Mouse (Mus musculus) hindbrain, embryonic 15.5 days (tissue): ENCODE measurements around the gene Basp1. TPM values are rescaled to one million over a fixed set of nuclear protein-coding genes. Genes with fewer than 3 reads are reported as not detected.

Experiments used
- ATAC-seq: fragments of 200-750 bp; cut with Nextera tagmentation; 2 replicates; pipeline ENCODE4 v1.8.0; 2017; ENCODE audit warnings: low read depth, moderate number of reproducible peaks, moderate TSS enrichment; ENCODE audit not compliant: low FRiP score
- H3K27ac ChIP-seq: fragments of 300-500 bp; sonication (generic); replicated peaks from 2 replicates; pipeline ENCODE4 v1.5.1; 2015; ENCODE audit warnings: mild to moderate bottlenecking, inconsistent platforms
- H3K27me3 ChIP-seq: fragments of 300-500 bp; sonication (generic); 2 replicates; pipeline ENCODE4 v1.6.1; 2015; ENCODE audit warnings: control low read depth, inconsistent platforms
- H3K36me3 ChIP-seq: fragments of 300-500 bp; sonication (generic); 2 replicates; pipeline ENCODE4 v1.6.1; 2015; ENCODE audit warnings: control low read depth, inconsistent platforms
- H3K4me1 ChIP-seq: fragments of 300-500 bp; sonication (generic); replicated peaks from 2 replicates; pipeline ENCODE4 v1.6.1; 2015; ENCODE audit warnings: control low read depth, inconsistent platforms
- H3K4me2 ChIP-seq: fragments of 300-500 bp; sonication (generic); 2 replicates; pipeline ENCODE4 v1.6.1; 2015; ENCODE audit warnings: moderate library complexity, mild to moderate bottlenecking, inconsistent platforms
- H3K4me3 ChIP-seq: fragments of 300-500 bp; sonication (generic); 2 replicates; pipeline ENCODE4 v1.5.1; 2015; ENCODE audit warnings: mild to moderate bottlenecking, inconsistent platforms
- H3K9ac ChIP-seq: fragments of 300-500 bp; sonication (generic); 2 replicates; pipeline ENCODE4 v1.6.1; 2015; ENCODE audit warnings: inconsistent platforms
- H3K9me3 ChIP-seq: fragments of 300-500 bp; sonication (generic); 2 replicates; pipeline ENCODE4 v1.6.1; 2016; ENCODE audit warnings: control low read depth, inconsistent platforms
- WGBS: fragments of 180-500 bp; shearing (Covaris S2); methylation state at CpG from one replicate; pipeline ENCODE4 v1.1.7; 2015; 5-methylcytosine and 5-hydroxymethylcytosine counted together
- polyA plus RNA-seq: library from polyadenylated mRNA; unstranded; fragments of >200 nt; fragmentation: Nextera tagmentation; extraction: Ambion mirVana; gene quantifications from 2 replicates; pipeline ENCODE4 v1.2.1, GENCODE M21; 2015

Gene Basp1
- polyA plus RNA-seq, 1 experiment from 2014 or later: 413 TPM

GRCm38 (mm10) chr15:25355339-25355738, 58.2 kb downstream of the Basp1 start:
- no peak overlapping the region for H3K9ac ChIP-seq
- H3K27ac ChIP-seq: no peak overlapping the region
- H3K4me1 ChIP-seq: peaks cover 14% of the 10 kb centered on the region
- no peaks in the 10 kb centered on the region for H3K27me3 ChIP-seq
- no peak overlapping the region for H3K4me2 ChIP-seq
- no peaks in the 10 kb centered on the region for H3K9me3 ChIP-seq
- no peaks in the 10 kb centered on the region for H3K36me3 ChIP-seq
- 70% methylated on average over 5 of the region's 5 CpGs for WGBS
- H3K4me3 ChIP-seq: no peak overlapping the region
- no peak for ATAC-seq

DNA sequence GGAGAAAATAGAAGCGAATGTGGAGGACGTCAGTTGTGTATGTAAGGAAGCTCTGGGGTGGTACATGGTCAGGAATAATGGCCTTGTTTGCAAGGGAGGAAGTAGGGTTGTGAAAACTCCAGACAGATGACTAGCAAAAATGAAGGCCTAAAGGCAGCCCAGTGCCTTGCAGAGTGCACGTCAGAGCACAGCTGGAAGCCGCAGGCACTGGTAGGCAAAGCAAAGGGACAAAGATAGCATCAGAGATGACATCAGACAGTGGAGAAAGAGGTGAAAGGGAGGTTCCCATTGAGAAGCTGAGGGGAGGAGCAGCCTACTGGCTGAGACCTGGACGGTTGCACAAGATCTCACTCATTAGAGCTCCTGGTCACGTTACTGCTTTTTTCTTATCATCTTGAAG, 58.8 kb downstream of the Basp1 start:
- Histone ChIP-seq H3K4me1 (peaks cover 8% of the 10 kb centered on the region), H3K27ac (no peak overlapping the region), H3K36me3 (no peaks in the 10 kb centered on the region), H3K4me3 (no peak overlapping the region), H3K9me3 (no peaks in the 10 kb centered on the region), H3K9ac (no peak overlapping the region), H3K4me2 (no peak overlapping the region), H3K27me3 (no peaks in the 10 kb centered on the region)
- ATAC-seq: no peak
- WGBS: 76% methylated on average over 6 of the region's 6 CpGs

GRCm38 (mm10) chr15:25353498-25353897, 60.1 kb downstream of the Basp1 start:
- Histone ChIP-seq H3K4me1 (peaks cover 2% of the 10 kb centered on the region; the same call in 1 of the 2 replicates), H3K27ac (no peak overlapping the region), H3K36me3 (no peaks in the 10 kb centered on the region), H3K9ac (no peak overlapping the region), H3K27me3 (no peaks in the 10 kb centered on the region), H3K9me3 (no peaks in the 10 kb centered on the region), H3K4me2 (no peak overlapping the region), H3K4me3 (no peak overlapping the region)
- no peak for ATAC-seq
- 84% methylated on average over 6 of the region's 6 CpGs for WGBS

GRCm38 (mm10) chr15:25343263-25343662, 70.3 kb downstream of the Basp1 start:
- ATAC-seq: no peak
- Histone ChIP-seq H3K9me3 (no peaks in the 10 kb centered on the region), H3K27me3 (no peaks in the 10 kb centered on the region), H3K36me3 (no peaks in the 10 kb centered on the region), H3K4me3 (no peak overlapping the region), H3K4me2 (no peak overlapping the region), H3K4me1 (no peaks in the 10 kb centered on the region), H3K27ac (no peak overlapping the region), H3K9ac (no peak overlapping the region)
- WGBS: 61% methylated on average over 6 of the region's 6 CpGs

- H3K4me1 ChIP-seq: 0 out of 2 replicates have a peak, but pooled peaks cover 7% of the 10 kb centered on the region
- no peak for ATAC-seq
- H3K4me3 ChIP-seq: no peak overlapping the region
- no peaks in the 10 kb centered on the region for H3K36me3 ChIP-seq
- H3K4me2 ChIP-seq: no peak overlapping the region
- no peaks in the 10 kb centered on the region for H3K27me3 ChIP-seq
- no peak overlapping the region for H3K9ac ChIP-seq
- H3K9me3 ChIP-seq: no peaks in the 10 kb centered on the region
- H3K27ac ChIP-seq: no peak overlapping the region
- 90% methylated on average over 11 of the region's 11 CpGs for WGBS
Measured at GRCm38 (mm10) chr15:25335277-25335676, 78.3 kb downstream of the Basp1 start.

- H3K36me3 ChIP-seq: no peaks in the 10 kb centered on the region
Measured at GRCm38 (mm10) chr15:25331877-25332445, 81.6 kb downstream of the Basp1 start.

GRCm38 (mm10) chr15:25330946-25331345, 82.6 kb downstream of the Basp1 start:
- no peak overlapping the region for H3K4me2 ChIP-seq
- WGBS: 57% methylated on average over 4 of the region's 4 CpGs
- H3K36me3 ChIP-seq: no peaks in the 10 kb centered on the region
- H3K9me3 ChIP-seq: no peaks in the 10 kb centered on the region
- no peak for ATAC-seq
- H3K27ac ChIP-seq: no peak overlapping the region
- 0 out of 2 replicates have a peak, but pooled peaks cover 7% of the 10 kb centered on the region for H3K4me1 ChIP-seq
- no peak overlapping the region for H3K4me3 ChIP-seq
- H3K27me3 ChIP-seq: no peaks in the 10 kb centered on the region
- H3K9ac ChIP-seq: no peak overlapping the region

More at GRCm38 (mm10) chr15:25331877-25332445, 81.6 kb downstream of the Basp1 start:
- H3K9ac ChIP-seq: no peak overlapping the region
- WGBS: 37% methylated on average over 16 of the region's 16 CpGs
- no peak for ATAC-seq
- H3K4me2 ChIP-seq: no peak overlapping the region
- H3K27me3 ChIP-seq: no peaks in the 10 kb centered on the region
- H3K4me1 ChIP-seq: 0 out of 2 replicates have a peak, but pooled peaks cover 7% of the 10 kb centered on the region
- no peaks in the 10 kb centered on the region for H3K9me3 ChIP-seq
- H3K4me3 ChIP-seq: no peak overlapping the region
- H3K27ac ChIP-seq: no peak overlapping the region

DNA sequence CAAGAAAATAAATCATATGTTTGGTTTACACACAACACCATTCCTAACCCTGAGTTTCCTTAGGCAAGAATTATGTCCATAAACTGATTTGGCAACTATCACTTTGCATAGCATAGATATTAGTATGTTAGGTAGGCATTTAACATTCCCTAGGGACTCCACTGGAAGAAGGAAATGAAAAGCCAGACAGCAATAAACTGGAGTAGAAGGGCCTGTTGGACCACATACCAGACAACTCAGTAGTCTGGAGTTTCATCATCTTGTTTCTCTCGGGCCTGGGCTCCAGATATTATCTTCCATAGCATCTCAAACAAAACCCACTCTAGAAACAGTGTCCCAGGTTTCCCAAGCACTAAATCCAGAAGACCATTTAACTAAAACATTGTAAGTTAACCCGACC, 91.0 kb downstream of the Basp1 start:
- Histone ChIP-seq H3K4me2 (no peak overlapping the region), H3K36me3 (no peaks in the 10 kb centered on the region), H3K4me1 (no peaks in the 10 kb centered on the region), H3K4me3 (no peak overlapping the region), H3K9me3 (no peaks in the 10 kb centered on the region), H3K9ac (no peak overlapping the region), H3K27me3 (no peaks in the 10 kb centered on the region), H3K27ac (no peak overlapping the region)
- no peak for ATAC-seq
- 85% methylated on average over 2 of the region's 2 CpGs for WGBS

DNA sequence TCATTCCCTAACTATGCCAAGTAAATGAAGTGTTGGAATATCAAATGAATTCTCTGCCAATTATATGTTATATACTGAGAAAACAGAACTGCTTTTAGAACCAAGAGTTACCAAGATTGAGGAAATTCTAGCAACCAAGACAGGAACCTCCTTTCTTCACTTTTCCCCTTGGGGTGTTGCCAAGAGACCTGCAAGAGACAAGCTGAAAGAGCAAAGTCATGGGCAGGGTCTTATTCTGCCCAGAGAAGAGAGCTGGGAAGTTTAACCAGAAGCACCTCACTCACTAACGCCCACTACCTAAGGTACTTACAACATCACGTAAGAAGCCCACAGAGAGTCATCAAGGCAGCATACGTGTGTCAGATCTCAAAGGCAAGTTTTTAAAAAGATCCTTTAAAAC, 91.5 kb downstream of the Basp1 start:
- no peak overlapping the region for H3K27ac ChIP-seq
- ATAC-seq: no peak
- WGBS: 95% methylated on average over 3 of the region's 3 CpGs
- H3K9ac ChIP-seq: no peak overlapping the region
- H3K27me3 ChIP-seq: no peaks in the 10 kb centered on the region
- no peaks in the 10 kb centered on the region for H3K9me3 ChIP-seq
- no peaks in the 10 kb centered on the region for H3K36me3 ChIP-seq
- no peaks in the 10 kb centered on the region for H3K4me1 ChIP-seq
- no peak overlapping the region for H3K4me3 ChIP-seq
- no peak overlapping the region for H3K4me2 ChIP-seq

DNA sequence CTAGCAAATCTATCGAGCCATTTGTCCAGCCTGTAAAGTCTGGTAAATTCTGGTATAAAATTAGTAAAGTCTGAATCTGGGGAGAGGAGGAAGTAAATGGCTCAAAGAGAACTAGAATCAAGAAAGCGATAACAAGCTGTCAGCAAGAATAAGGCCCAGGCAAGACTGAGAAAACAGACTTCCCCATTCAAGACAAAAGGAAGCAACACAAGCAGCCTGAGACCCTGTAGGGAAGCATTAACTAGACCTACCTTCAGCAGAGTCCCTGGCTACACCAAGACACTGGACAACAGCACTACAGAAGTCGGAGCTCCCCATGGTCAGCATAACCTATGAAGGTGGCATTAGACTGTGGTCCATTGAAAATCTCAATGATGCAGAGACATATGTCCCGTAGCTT, 91.9 kb downstream of the Basp1 start:
- H3K27me3 ChIP-seq: no peaks in the 10 kb centered on the region
- H3K4me3 ChIP-seq: no peak overlapping the region
- H3K4me1 ChIP-seq: no peaks in the 10 kb centered on the region
- WGBS: 90% methylated on average over 4 of the region's 4 CpGs
- H3K9me3 ChIP-seq: no peaks in the 10 kb centered on the region
- H3K9ac ChIP-seq: no peak overlapping the region
- H3K36me3 ChIP-seq: no peaks in the 10 kb centered on the region
- no peak overlapping the region for H3K4me2 ChIP-seq
- no peak overlapping the region for H3K27ac ChIP-seq
- no peak for ATAC-seq

- no peak for ATAC-seq
- no peaks in the 10 kb centered on the region for H3K27me3 ChIP-seq
- no peak overlapping the region for H3K4me2 ChIP-seq
- no peak overlapping the region for H3K4me3 ChIP-seq
- no peaks in the 10 kb centered on the region; the same call in 1 of the 2 replicates for H3K9me3 ChIP-seq
- H3K36me3 ChIP-seq: no peaks in the 10 kb centered on the region
- no peak overlapping the region for H3K27ac ChIP-seq
- no peak overlapping the region for H3K9ac ChIP-seq
- 75% methylated on average over 3 of the region's 3 CpGs for WGBS
- H3K4me1 ChIP-seq: no peaks in the 10 kb centered on the region
Measured at GRCm38 (mm10) chr15:25314471-25314870, 99.1 kb downstream of the Basp1 start.
